Mouse (Mus musculus): ENCODE data around the gene Lman1l.

- TF ChIP-seq EP300 (IDR thresholded peaks at IDR 0.05; ENCODE audit: insufficient read depth, low read depth, low read length) (no peak), CTCF (IDR thresholded peaks at IDR 0.05; ENCODE audit: low read depth, low read length) (no peak), POLR2A (IDR thresholded peaks at IDR 0.05; ENCODE audit: insufficient read depth, low read length) (no peak)
These were observed 8.0 kb downstream of the Lman1l start for GRCm38 (mm10) chr9:57612587-57612986.
